Mouse (Mus musculus) G1E (cell line): Measurements from ENCODE around the gene Lce1l. TPM values are rescaled to one million over a fixed set of nuclear protein-coding genes. Genes with fewer than 3 reads are reported as not detected.
"Not testable (repeated sequence)": the region's sequence is repeated elsewhere in the genome, so short reads cannot be mapped to it uniquely, and the experiment has no call there.

Experiments used
- ATAC-seq: 2 replicates; pipeline ENCODE4 v1.8.0; 2016; ENCODE audit warnings: mild to moderate bottlenecking; ENCODE audit not compliant: insufficient number of reproducible peaks, poor library complexity, low FRiP score, severe bottlenecking; ENCODE audit errors: extremely low read depth
- DNase-seq: peaks from one replicate; pipeline ENCODE4 v3.0.0; 2012; ENCODE audit warnings: low spot score
- H3K27me3 ChIP-seq: 2 replicates; pipeline ENCODE4 v1.6.1; 2012; ENCODE audit warnings: mild to moderate bottlenecking, low read length, inconsistent platforms; ENCODE audit not compliant: insufficient read depth
- H3K36me3 ChIP-seq: replicated peaks from 2 replicates; pipeline ENCODE3; 2012; ENCODE audit warnings: mild to moderate bottlenecking, inconsistent platforms
- H3K4me1 ChIP-seq: 2 replicates; pipeline ENCODE4 v1.6.1; 2012; ENCODE audit warnings: low read depth, low read length, inconsistent platforms, mixed read lengths; ENCODE audit not compliant: insufficient read depth
- H3K4me3 ChIP-seq: 2 replicates; pipeline ENCODE4 v1.5.1; 2012; ENCODE audit warnings: low read depth, mild to moderate bottlenecking, inconsistent platforms, low read length, moderate library complexity, mixed read lengths
- H3K9me3 ChIP-seq: replicated peaks from 2 replicates; pipeline ENCODE4 v1.6.1; 2012; ENCODE audit warnings: inconsistent platforms
- CTCF ChIP-seq: IDR thresholded peaks from 2 replicates; pipeline ENCODE4 v1.5.1; 2012; ENCODE audit warnings: low read depth, low read length, inconsistent platforms, mixed read lengths
- GATA1 ChIP-seq: IDR thresholded peaks from 2 replicates; pipeline ENCODE4 v1.6.1; 2012; ENCODE audit warnings: borderline replicate concordance, low read length, inconsistent platforms, mixed read lengths
- GATA2 ChIP-seq: IDR thresholded peaks from 2 replicates; pipeline ENCODE4 v1.6.1; 2012; ENCODE audit warnings: low read depth, low read length, inconsistent platforms, borderline replicate concordance
- POLR2AphosphoS5 ChIP-seq: IDR thresholded peaks from 2 replicates; pipeline ENCODE4 v1.6.1; 2012; ENCODE audit warnings: low read depth, low read length, inconsistent platforms; ENCODE audit not compliant: insufficient replicate concordance
- TAL1 ChIP-seq: conservative IDR thresholded peaks from 2 replicates; pipeline ENCODE4 v1.6.1; 2012; ENCODE audit warnings: low read depth, low read length, inconsistent platforms, mixed read lengths
- polyA plus RNA-seq: library from polyadenylated mRNA; stranded (reverse); fragments of >175 nt; gene quantifications from 2 replicates; pipeline ENCODE4 v1.2.3, GENCODE M21; 2012
- total RNA-seq, 2 experiments: library from RNA; stranded (forward) in 1 of 2; stranded (reverse) in 1 of 2; fragments of 200-1000 nt in 1 of 2; fragments of >200 nt in 1 of 2; fragmentation: Nextera tagmentation in 1 of 2; gene quantifications; 2 replicates each; pipeline ENCODE4 v1.2.3; 2014 to 2017

The Lce1l gene
- total RNA-seq (2014; fragmentation: Nextera tagmentation) (not detected in 2 replicates), total RNA-seq (2017) (not detected in 2 replicates), polyA plus RNA-seq (not detected in 2 replicates)

- TF ChIP-seq CTCF, result no peak
- TF ChIP-seq TAL1, result no peak
- Histone ChIP-seq H3K36me3 (no peaks in the 10 kb centered on the region), H3K27me3 (no peaks in the 10 kb centered on the region), H3K9me3 (0 out of 2 replicates have a peak, but pooled peaks cover 2% of the 10 kb centered on the region), H3K4me3 (no peak within 1 kb of the TSS), H3K4me1 (no peaks in the 10 kb centered on the region)
- no peak for DNase-seq
- ATAC-seq, result no peak
Observed at GRCm38 (mm10) chr3:92851186-92851585, at the start of gene Lce1l. Gene Lce1l, minus strand, starts transcription at chr3:92851286.

- Histone ChIP-seq H3K27me3 (no peaks in the 10 kb centered on the region), H3K4me3 (no peak overlapping the region), H3K9me3 (peaks cover 2% of the 10 kb centered on the region; the same call in 1 of the 2 replicates), H3K36me3 (no peaks in the 10 kb centered on the region), H3K4me1 (no peaks in the 10 kb centered on the region)
- TF ChIP-seq POLR2AphosphoS5 (no peak), TAL1 (no peak), GATA1 (no peak), CTCF (no peak), GATA2 (no peak)
- no peak for ATAC-seq
- no peak for DNase-seq
Observed at GRCm38 (mm10) chr3:92894489-92894888, 43.4 kb upstream of the Lce1l start.

- ATAC-seq, result no peak
- no peaks in the 10 kb centered on the region for H3K4me1 ChIP-seq
- no peak for TF ChIP-seq TAL1
- TF ChIP-seq GATA2, result no peak
- no peak for TF ChIP-seq GATA1
- no peak for TF ChIP-seq POLR2AphosphoS5
- TF ChIP-seq CTCF, result no peak
- H3K9me3 ChIP-seq, result peaks cover 2% of the 10 kb centered on the region; the same call in 1 of the 2 replicates
- H3K4me3 ChIP-seq, result no peak overlapping the region
- DNase-seq, result no peak
- H3K36me3 ChIP-seq, result no peaks in the 10 kb centered on the region
- no peaks in the 10 kb centered on the region for H3K27me3 ChIP-seq
Observed at GRCm38 (mm10) chr3:92894063-92894462, 43.0 kb upstream of the Lce1l start.

- Histone ChIP-seq H3K4me1 (no peaks in the 10 kb centered on the region), H3K36me3 (no peaks in the 10 kb centered on the region), H3K9me3 (no peaks in the 10 kb centered on the region; the same call in 1 of the 2 replicates), H3K27me3 (no peaks in the 10 kb centered on the region), H3K4me3 (no peak overlapping the region)
- DNase-seq (no peak), ATAC-seq (no peak)
- TF ChIP-seq CTCF, result no peak
- TF ChIP-seq TAL1, result no peak
- TF ChIP-seq POLR2AphosphoS5, result no peak
- TF ChIP-seq GATA1, result no peak
- TF ChIP-seq GATA2, result no peak
Observed at GRCm38 (mm10) chr3:92874180-92874579, 23.1 kb upstream of the Lce1l start.

- ATAC-seq, result no peak
- peaks cover 7% of the 10 kb centered on the region for H3K9me3 ChIP-seq
- H3K4me1 ChIP-seq, result no peaks in the 10 kb centered on the region
- H3K4me3 ChIP-seq, result no peak within 1 kb of the TSS
- TF ChIP-seq GATA2 (no peak), TAL1 (no peak), GATA1 (no peak), CTCF (no peak), POLR2AphosphoS5 (no peak)
- no peaks in the 10 kb centered on the region for H3K36me3 ChIP-seq
- H3K27me3 ChIP-seq, result no peaks in the 10 kb centered on the region
- DNase-seq, result no peak
Observed at GRCm38 (mm10) chr3:92870116-92870515, 19.0 kb upstream of the Lce1l start, which contains the start of gene 2310050C09Rik. Gene 2310050C09Rik, minus strand, starts transcription at chr3:92870216.

- Histone ChIP-seq H3K36me3 (no peaks in the 10 kb centered on the region), H3K4me3 (no peak within 1 kb of the TSS), H3K9me3 (peaks cover 20% of the 10 kb centered on the region), H3K4me1 (no peaks in the 10 kb centered on the region), H3K27me3 (no peaks in the 10 kb centered on the region)
- DNase-seq, result no peak
- TF ChIP-seq GATA1, result no peak
- no peak for TF ChIP-seq CTCF
- no peak for TF ChIP-seq POLR2AphosphoS5
- no peak for TF ChIP-seq GATA2
- TF ChIP-seq TAL1, result no peak
- no peak for ATAC-seq
Observed at GRCm38 (mm10) chr3:92827108-92827507, 24.0 kb downstream of the Lce1l start, which contains the start of gene Kprp. Gene Kprp, minus strand, starts transcription at chr3:92827247.

- no peaks in the 10 kb centered on the region for H3K36me3 ChIP-seq
- ATAC-seq (no peak), DNase-seq (no peak)
- no peak overlapping the region for H3K4me3 ChIP-seq
- TF ChIP-seq POLR2AphosphoS5 (no peak), CTCF (no peak), TAL1 (no peak), GATA2 (no peak), GATA1 (no peak)
- H3K4me1 ChIP-seq, result no peaks in the 10 kb centered on the region
- H3K27me3 ChIP-seq, result no peaks in the 10 kb centered on the region
- H3K9me3 ChIP-seq, result peaks cover 20% of the 10 kb centered on the region
Observed at GRCm38 (mm10) chr3:92825808-92826207, 25.3 kb downstream of the Lce1l start.

- DNase-seq, H3K4me3 ChIP-seq, ATAC-seq, H3K27me3 ChIP-seq, H3K4me1 ChIP-seq, H3K36me3 ChIP-seq, H3K9me3 ChIP-seq: not testable (repeated sequence)
Observed at GRCm38 (mm10) chr3:92816036-92816435, 35.0 kb downstream of the Lce1l start.
